Mouse (Mus musculus) activated CD4-positive, CD25-positive, alpha-beta regulatory T cell, adult 4 months (primary cell): ENCODE measurements around the gene Krt36. TPM values are rescaled to one million over a fixed set of nuclear protein-coding genes. Genes with fewer than 3 reads are reported as not detected.

Source experiments
- ATAC-seq: one replicate; pipeline ENCODE4 v1.8.0; 2017
- polyA plus RNA-seq, 2 experiments: library from polyadenylated mRNA; unstranded; fragments of 100-300 nt; shearing (Covaris generic); gene quantifications; one replicate each; pipeline ENCODE4 v1.2.1; 2017

Krt36 gene
- polyA plus RNA-seq, 2 experiments from 2014 or later: not detected

DNA sequence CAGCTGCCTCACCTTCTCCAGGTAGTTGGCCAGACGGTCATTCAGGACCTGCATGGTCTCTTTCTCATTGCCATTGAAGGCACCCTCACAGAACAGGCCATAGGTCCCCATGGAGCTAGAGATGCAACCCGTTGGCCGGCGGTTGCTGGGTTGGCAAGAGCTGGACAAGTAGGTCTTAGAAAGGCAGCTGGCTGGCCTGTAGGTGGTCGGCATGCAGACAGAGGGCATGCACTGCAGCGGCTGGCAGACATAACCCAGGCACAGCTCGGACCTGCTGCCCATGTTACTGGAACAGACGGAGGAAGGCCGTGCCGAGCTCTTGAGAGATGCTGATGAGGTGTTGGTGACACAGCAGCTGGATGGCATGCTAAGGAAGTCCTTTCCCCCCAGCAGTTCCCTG, 17.6 kb downstream of the Krt36 start, which contains the start of gene Krt32:
Krt32 (minus strand) TSS at position 366 of the 400 bp plus-strand sequence.
- ATAC-seq: no peak

DNA sequence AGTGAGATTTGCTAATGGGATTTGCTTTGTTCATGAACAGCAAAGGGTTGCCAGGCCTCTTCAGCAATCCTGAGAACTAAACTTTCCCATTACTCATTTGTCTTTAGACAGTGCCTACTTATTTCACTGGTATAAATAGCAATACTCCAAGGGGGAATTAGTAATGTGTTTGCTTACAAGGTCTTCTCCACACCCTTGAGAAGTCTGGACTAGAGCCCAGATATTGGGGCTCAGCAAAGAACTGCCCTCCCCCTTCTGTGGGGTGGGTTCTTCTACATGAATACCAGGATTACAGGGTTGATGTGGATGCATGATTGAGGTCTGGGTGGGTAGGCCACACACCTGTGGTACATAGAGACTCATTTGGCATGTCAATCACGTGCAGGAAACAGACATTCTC, 31.6 kb downstream of the Krt36 start:
- no peak for ATAC-seq

DNA sequence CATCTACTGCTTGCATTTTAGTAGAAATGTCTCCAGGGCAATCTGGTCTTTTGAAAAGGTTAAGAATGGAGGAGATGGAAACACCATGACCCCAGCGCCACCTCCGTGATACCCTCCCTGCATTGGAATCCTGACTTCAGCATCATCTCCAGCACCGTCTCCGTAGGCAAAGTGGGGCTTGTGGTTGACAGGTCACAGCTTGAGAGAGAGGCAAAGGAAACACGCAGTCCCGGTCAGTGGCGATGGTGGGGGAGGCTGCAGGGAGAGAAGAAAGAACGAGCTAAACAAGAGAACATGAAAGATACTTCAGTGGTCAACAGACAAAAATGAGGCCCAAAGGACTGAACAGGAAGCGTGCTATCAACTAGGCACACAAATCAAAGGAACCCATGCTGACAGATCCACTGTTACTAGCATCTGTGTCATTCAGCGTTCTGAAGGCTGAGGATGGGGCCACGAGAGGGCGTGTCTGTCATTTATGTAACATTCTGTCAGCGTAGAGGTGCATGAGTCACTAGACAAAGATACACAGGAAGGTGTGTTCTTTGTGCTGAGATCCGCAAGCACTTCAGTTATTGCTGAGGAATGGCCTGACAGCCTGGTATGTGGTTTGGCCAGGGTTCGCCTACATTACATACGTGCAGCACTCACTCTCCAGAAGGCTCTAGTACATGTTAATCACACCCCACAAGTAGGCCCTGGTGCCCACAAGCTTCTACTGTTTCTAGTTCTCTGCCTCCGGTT, 38.0 kb downstream of the Krt36 start:
- ATAC-seq: no peak

DNA sequence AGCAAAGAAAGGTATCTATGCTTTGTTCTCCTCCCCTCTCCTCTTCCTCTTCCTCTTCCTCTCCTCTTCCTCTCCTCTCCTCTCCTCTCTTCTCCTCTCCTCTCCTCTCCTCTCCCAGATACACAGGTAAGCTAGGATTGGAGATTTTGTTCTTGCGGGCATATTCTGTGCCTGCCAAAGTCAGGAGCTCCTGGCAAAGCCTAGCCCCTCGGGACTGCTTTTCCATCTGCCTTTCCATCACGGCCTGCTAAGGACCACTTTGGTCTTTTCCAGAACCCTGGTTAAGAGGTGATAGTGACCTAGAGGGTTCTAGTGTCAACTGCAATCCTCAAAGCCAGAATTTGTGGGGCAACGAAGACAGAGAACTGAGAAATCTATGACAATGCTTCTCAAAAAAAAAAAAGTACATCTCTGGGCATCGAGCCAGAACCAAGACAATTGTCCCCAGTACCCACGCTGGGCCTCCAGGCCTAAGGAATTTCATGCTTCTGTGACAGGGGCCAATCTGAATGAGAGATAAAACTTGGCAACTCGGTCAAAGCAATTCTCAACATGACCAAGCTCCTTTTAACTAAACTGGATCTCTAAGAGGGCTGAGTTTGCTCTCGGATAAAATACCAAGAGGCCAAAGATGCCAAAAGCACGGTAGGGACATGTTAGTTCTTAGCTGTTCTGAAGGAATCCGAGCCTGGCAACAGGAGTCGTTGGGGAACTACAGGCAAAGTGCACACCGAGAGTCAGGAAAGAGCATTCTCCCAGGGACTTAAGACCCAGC, 39.0 kb downstream of the Krt36 start:
- no peak for ATAC-seq

DNA sequence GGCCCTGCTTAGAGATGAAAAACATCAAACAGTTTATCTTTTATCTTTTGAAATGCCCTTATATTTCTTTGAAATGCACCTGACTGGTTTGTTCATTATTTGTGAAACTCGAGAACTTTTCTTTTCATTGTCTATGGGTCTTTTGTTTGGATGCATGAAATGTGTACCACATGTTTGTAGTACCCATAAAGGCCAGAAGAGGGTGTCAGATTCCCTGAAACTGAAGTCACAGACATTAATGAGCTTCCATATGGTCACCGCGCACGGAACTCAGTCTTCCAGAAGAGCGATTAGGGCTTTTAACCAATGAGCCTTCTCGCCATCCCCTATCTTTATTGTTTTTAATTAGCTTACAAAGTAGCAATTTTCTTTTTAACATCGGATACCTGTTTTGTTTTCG, 46.6 kb downstream of the Krt36 start:
- ATAC-seq: no peak

DNA sequence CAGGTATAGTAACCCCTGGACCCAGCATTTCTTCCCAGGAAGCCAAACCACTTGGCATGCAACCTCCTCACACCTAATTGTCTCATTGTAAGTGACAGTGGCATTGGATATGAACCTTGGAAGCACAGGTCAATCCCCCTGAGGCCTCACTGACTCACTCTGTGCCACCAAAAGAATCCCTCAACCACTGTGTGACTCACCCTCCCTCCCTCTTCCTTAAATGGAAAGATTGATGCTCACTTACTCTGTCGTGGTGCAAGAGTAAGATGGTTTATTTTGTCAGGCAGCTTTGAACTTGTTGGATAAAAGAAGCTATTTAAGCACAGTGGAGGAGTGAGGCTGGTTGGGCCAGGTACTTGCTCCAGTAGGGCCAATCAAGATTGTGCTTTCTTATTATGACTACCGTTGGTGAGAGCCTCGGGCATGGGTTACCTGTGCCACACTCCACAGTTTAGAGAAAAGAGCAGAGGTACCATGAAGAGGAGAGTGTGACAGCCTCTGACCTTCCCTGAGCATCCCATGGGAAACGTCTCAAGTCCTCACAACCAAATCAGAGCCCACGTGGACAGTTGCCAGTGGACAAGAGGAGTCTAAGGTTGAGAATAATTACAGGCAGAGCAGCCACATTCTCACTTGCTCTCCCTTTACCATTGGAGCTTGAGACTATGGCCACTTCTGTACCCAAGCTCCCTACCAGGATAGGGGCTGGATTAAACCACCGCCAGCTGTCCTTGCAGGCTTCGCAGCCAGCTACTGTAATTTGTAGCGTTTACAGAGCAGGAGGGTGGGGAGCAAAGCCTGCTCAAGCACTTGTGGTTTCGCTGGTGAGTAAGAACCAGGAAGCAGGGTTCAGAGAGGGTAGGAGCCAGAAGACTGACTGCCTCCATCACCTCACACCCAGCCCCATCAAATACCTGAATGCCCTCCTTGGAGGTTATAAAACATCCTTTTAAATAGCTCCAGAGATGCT, 49.5 kb downstream of the Krt36 start:
- no peak for ATAC-seq

Other genes with a start within 250 kb of the Krt36 start
- not detected for gene Gm11568, start 247.7 kb downstream of the Krt36 start, polyA plus RNA-seq
- not detected for gene Gm11559, start 241.2 kb downstream of the Krt36 start, polyA plus RNA-seq
- gene Krtap9-1, start 232.2 kb downstream of the Krt36 start, polyA plus RNA-seq: not detected
- not detected for gene Gm11567, start 226.4 kb downstream of the Krt36 start, polyA plus RNA-seq
- not detected for gene Krtap31-1, start 197.7 kb downstream of the Krt36 start, polyA plus RNA-seq
- gene Gm11565, start 190.9 kb downstream of the Krt36 start, polyA plus RNA-seq: not detected
- gene Krtap31-2, start 169.3 kb downstream of the Krt36 start, polyA plus RNA-seq: not detected
- not detected for gene Krtap9-5, start 157.2 kb downstream of the Krt36 start, polyA plus RNA-seq
- gene Krtap29-1, start 126.6 kb downstream of the Krt36 start, polyA plus RNA-seq: not detected
- not detected for gene Krtap16-1, start 119.0 kb downstream of the Krt36 start, polyA plus RNA-seq
- gene Krtap17-1, start 111.6 kb downstream of the Krt36 start, polyA plus RNA-seq: not detected
- gene Krt33a, start 89.4 kb downstream of the Krt36 start, polyA plus RNA-seq: not detected
- gene Krt33b, start 75.8 kb downstream of the Krt36 start, polyA plus RNA-seq: not detected
- not detected for gene Krt34, start 64.1 kb downstream of the Krt36 start, polyA plus RNA-seq
- not detected for gene Krt31, start 55.1 kb downstream of the Krt36 start, polyA plus RNA-seq
- not detected for gene Krt32, start 17.4 kb downstream of the Krt36 start, polyA plus RNA-seq
- gene Krt35, start 9.4 kb downstream of the Krt36 start, polyA plus RNA-seq: not detected
- not detected for gene Krt13, start 15.9 kb upstream of the Krt36 start, polyA plus RNA-seq
- gene Krt15, start 30.3 kb upstream of the Krt36 start, polyA plus RNA-seq: not detected
- gene Krt19, start 43.0 kb upstream of the Krt36 start, polyA plus RNA-seq: not detected
- not detected for gene Krt9, start 87.6 kb upstream of the Krt36 start, polyA plus RNA-seq
- not detected for gene Krt14, start 101.9 kb upstream of the Krt36 start, polyA plus RNA-seq
- not detected for gene Krt16, start 143.3 kb upstream of the Krt36 start, polyA plus RNA-seq
- 1 to 10 TPM in 1 of 2 experiments, under 1 TPM in 1; 0.99 to 1.1 TPM for gene Krt17, start 155.4 kb upstream of the Krt36 start, polyA plus RNA-seq
- gene Krt42, start 164.2 kb upstream of the Krt36 start, polyA plus RNA-seq: not detected
- gene Eif1, start 214.3 kb upstream of the Krt36 start, polyA plus RNA-seq: 1,000 to 10,000 TPM; 1,765 to 2,357 TPM
- not detected for gene Gast, start 228.8 kb upstream of the Krt36 start, polyA plus RNA-seq